Comparison of ENCODE assay signal across 8 mouse cellular contexts in the genomic region with DNA sequence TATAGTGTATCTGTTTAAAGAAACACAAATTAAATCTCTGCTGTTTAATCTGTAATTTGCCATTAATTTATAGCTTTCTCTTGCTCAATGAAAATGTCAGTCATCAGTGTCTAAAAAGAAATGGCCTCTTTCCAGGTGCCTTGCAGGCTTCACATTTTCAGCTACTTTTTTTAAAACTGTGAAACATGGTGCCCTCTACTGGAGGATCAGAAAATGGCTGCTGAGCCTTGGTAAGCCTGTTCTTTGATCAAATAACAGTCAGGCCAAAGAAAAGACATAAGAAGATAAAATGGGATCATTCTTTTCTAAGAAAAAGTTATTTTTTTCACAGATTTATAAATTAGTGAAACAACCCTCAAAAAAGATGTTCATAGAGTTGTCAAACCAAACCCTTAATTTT.
DNase-seq lines count a peak whose midpoint lies in the region; ATAC-seq and TF ChIP-seq lines count a peak whose summit lies in the region.
"Had no signal": no experiment of that assay in that cellular context is flagged by ENCODE, and none has a peak within 500 bp of the region (broad histone marks: within the 10 kb centered on the region; RNA-seq: fewer than 3 reads in every experiment).

No protein-coding gene starts in this region.

- no peak overlapping the region for H3K4me3 ChIP-seq in kidney, embryonic 16.5 days (ENCODE audit: low read length)
- H3K4me3 ChIP-seq in cortical plate, adult 2 months (ENCODE audit: insufficient read depth, low read length), result no peak overlapping the region
- H3K4me3 ChIP-seq: embryonic facial prominence, embryonic 13.5 days had no signal

- DNase-seq in kidney, adult 18-20 months, result peak; percentile 38
- DNase-seq in NIH3T3 (ENCODE audit: low read depth), result peak; percentile 63
- DNase-seq in kidney, postnatal 4 days, result peak; percentile 47 to 49
- DNase-seq in lung, postnatal 14 days, result peak; percentile 52

- H3K27me3 ChIP-seq in kidney, embryonic 16.5 days (ENCODE audit: insufficient read depth, low read length), result no peaks in the 10 kb centered on the region
- H3K27me3 ChIP-seq: embryonic facial prominence, embryonic 13.5 days had no signal

- H3K9ac ChIP-seq in kidney, embryonic 16.5 days (replicated peaks; ENCODE audit: low read length), result no peak overlapping the region
- H3K9ac ChIP-seq: embryonic facial prominence, embryonic 13.5 days had no signal

- no peak for TF ChIP-seq POLR2A in cortical plate, adult 2 months (IDR thresholded peaks at IDR 0.05; ENCODE audit: extremely low read depth, insufficient read depth, low read length)

- H3K9me3 ChIP-seq in kidney, embryonic 16.5 days (ENCODE audit: low read length), result no peaks in the 10 kb centered on the region
- H3K9me3 ChIP-seq: embryonic facial prominence, embryonic 13.5 days had no signal

- peak; percentile 57; the same call in 1 of the 2 replicates for TF ChIP-seq CTCF in cortical plate, adult 2 months (IDR thresholded peaks at IDR 0.05; ENCODE audit: extremely low read depth, insufficient read depth, low read length)

- no peak for ATAC-seq in kidney, embryonic 16.5 days (ENCODE audit: low FRiP score, low TSS enrichment)
- ATAC-seq in erythroid progenitor cell, adult 5-6 weeks (replicated peaks; ENCODE audit: low FRiP score, poor library complexity, severe bottlenecking), result no peak

- no peak overlapping the region for H3K4me2 ChIP-seq in kidney, embryonic 16.5 days (replicated peaks; ENCODE audit: low read depth, low read length)
- H3K4me2 ChIP-seq: embryonic facial prominence, embryonic 13.5 days had no signal

- H3K4me1 ChIP-seq in kidney, embryonic 16.5 days (ENCODE audit: insufficient read depth, low read length), result no peaks in the 10 kb centered on the region
- H3K4me1 ChIP-seq in cortical plate, adult 2 months (ENCODE audit: control insufficient read depth, insufficient read depth, low read length), result no peaks in the 10 kb centered on the region
- H3K4me1 ChIP-seq: embryonic facial prominence, embryonic 13.5 days had no signal

- H3K27ac ChIP-seq in kidney, embryonic 16.5 days (ENCODE audit: low read length), result no peak overlapping the region
- no peak overlapping the region for H3K27ac ChIP-seq in cortical plate, adult 2 months (ENCODE audit: insufficient read depth, low read length)
- H3K27ac ChIP-seq: embryonic facial prominence, embryonic 13.5 days had no signal

- no peaks in the 10 kb centered on the region for H3K36me3 ChIP-seq in kidney, embryonic 16.5 days (ENCODE audit: insufficient read depth, low read length)
- H3K36me3 ChIP-seq: embryonic facial prominence, embryonic 13.5 days had no signal
